Mouse (Mus musculus) CH12.LX (cell line): Measurements from ENCODE around the gene Dgkg.

Source experiments
- CTCF ChIP-seq, 2 experiments: IDR thresholded peaks in 1 of 2; conservative IDR thresholded peaks in 1 of 2; 2 replicates each; pipeline ENCODE4 v1.5.1; 2011 to 2012; ENCODE audit warnings: low read depth in 2 of 2, low read length in 2 of 2, improper control_type of control experiment in 1 of 2, inconsistent platforms in 1 of 2, mild to moderate bottlenecking in 1 of 2, moderate library complexity in 1 of 2
- RAD21 ChIP-seq: IDR thresholded peaks from 2 replicates; pipeline ENCODE4 v1.6.1; 2011; ENCODE audit warnings: low read depth, mild to moderate bottlenecking, low read length, improper control_type of control experiment, moderate library complexity
- SMC3 ChIP-seq: IDR thresholded peaks from 2 replicates; pipeline ENCODE4 v1.6.1; 2011; ENCODE audit warnings: low read depth, low read length, improper control_type of control experiment

DNA sequence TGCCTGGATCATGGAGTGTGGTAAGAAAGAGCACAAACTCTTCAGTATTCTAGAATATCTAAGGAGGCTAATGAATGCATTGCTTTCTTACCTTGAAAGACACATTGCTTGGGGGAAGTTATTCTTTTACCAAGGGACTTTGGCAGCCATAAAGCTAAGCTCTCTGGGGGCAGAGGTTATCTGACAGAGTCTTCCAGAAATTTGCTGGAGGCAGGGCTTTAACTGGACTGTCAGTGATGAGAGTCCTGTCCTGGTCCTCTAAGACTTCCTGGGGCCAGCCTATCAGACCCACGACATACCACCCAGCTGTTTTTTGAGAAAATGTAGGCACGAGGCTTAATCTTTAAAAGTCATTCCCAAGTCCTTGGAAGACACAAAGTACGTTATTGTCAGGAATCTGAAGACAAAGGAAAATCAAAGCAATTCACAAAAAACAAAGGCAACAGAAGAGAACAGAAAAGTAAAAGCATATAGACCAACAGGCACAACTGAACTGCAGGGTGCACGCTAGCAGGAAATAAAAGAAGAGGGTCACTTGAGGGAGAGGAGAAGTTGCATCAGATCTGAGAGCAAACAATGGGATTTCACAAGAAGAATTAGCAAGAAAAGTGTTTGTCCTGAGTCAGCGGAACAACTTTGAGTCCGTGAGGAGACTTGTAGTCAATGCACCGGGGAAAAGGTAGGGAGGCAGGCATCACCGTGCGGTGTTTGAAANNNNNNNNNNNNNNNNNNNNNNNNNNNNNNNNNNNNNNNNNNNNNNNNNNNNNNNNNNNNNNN, 146.0 kb downstream of the Dgkg start:
- TF ChIP-seq RAD21: no peak
- no peak for TF ChIP-seq CTCF (conservative IDR thresholded peaks at IDR 0.05 in 1 of 2, IDR thresholded peaks at IDR 0.05 in 1 of 2; ENCODE audit: low read depth in 2 of 2, low read length in 2 of 2)
- no peak for TF ChIP-seq SMC3
